12 mouse cellular contexts compared by ENCODE assay signal in the genomic region with DNA sequence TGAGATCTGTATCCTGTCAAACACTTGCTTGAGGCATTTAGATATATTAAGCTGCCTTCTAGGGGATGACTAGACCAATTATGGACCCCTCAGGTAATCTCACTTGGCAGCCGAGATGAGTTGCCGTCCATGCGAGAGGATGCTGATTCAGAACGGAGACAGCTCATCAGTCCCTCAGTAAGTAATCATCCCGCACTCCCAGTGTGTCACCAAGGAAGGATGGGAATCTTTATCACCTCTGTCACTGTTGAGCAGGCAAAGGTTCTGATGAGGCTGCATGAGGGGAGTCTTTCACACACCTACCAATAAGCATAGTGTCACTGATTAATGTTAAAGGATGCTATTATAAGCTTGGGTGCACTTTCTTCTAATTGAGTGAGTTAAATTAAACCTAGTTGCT.
"Had no signal": no experiment of that assay in that cellular context is flagged by ENCODE, and none has a peak within 500 bp of the region (broad histone marks: within the 10 kb centered on the region; RNA-seq: fewer than 3 reads in every experiment).

No protein-coding gene starts in this region.

- DNase-seq: kidney, adult 18-20 months; kidney, postnatal 10 days; kidney, postnatal 4 days; left cerebral cortex, postnatal 4 days; lung, adult 18-20 months; lung, postnatal 36 days; thymus, postnatal 4 days had no signal

- H3K9me3 ChIP-seq: limb, embryonic 13.5 days; neural tube, embryonic 13.5 days had no signal

- H3K27me3 ChIP-seq: limb, embryonic 13.5 days; neural tube, embryonic 13.5 days had no signal

- H3K9ac ChIP-seq: limb, embryonic 13.5 days; liver, embryonic 14.5 days; neural tube, embryonic 13.5 days had no signal

- H3K4me1 ChIP-seq: limb, embryonic 13.5 days; neural tube, embryonic 13.5 days had no signal

- H3K4me2 ChIP-seq: limb, embryonic 13.5 days; neural tube, embryonic 13.5 days had no signal

- H3K36me3 ChIP-seq: limb, embryonic 13.5 days; neural tube, embryonic 13.5 days had no signal

- H3K4me3 ChIP-seq: layer of hippocampus, adult 2 months; limb, embryonic 13.5 days; neural tube, embryonic 13.5 days had no signal

- H3K27ac ChIP-seq: layer of hippocampus, adult 2 months; limb, embryonic 13.5 days; liver, embryonic 14.5 days; neural tube, embryonic 13.5 days; stomach, postnatal 0 days had no signal
